Mouse (Mus musculus): ENCODE measurements around the gene Gm49027. TPM values are rescaled to one million over a fixed set of nuclear protein-coding genes. Genes with fewer than 3 reads are reported as not detected.

Gm49027 gene
- total RNA-seq, 4 experiments from 2014 or later = 4.2 to 7.8 (median 5.3) TPM

GRCm38 (mm10) chr5:123507936-123508723, 17.2 kb downstream of the Gm49027 start:
- DNase-seq (ENCODE audit: low spot score in 2 of 2) = peak; percentile 62 to 68

- no peak for DNase-seq (ENCODE audit: low spot score in 2 of 2)
These were observed 23.3 kb downstream of the Gm49027 start for GRCm38 (mm10) chr5:123501973-123502372.

GRCm38 (mm10) chr5:123499717-123500116, 25.6 kb downstream of the Gm49027 start:
- peak; percentile 48 to 63 for DNase-seq (ENCODE audit: low spot score in 2 of 2)

- no peak for DNase-seq (ENCODE audit: low spot score in 2 of 2)
These were observed 35.4 kb downstream of the Gm49027 start for GRCm38 (mm10) chr5:123489935-123490334.

- DNase-seq (ENCODE audit: low spot score in 2 of 2) = no peak
These were observed 36.0 kb downstream of the Gm49027 start, which contains the start of the genes Lrrc43 and Il31 for GRCm38 (mm10) chr5:123489112-123489785. Gene Lrrc43, plus strand, starts transcription at chr5:123489305. Gene Il31, minus strand, starts transcription at chr5:123489489.

- DNase-seq (ENCODE audit: low spot score in 2 of 2) = no peak
These were observed 37.5 kb downstream of the Gm49027 start for GRCm38 (mm10) chr5:123487659-123488395.

- no peak for DNase-seq (ENCODE audit: low spot score in 2 of 2)
These were observed 51.5 kb downstream of the Gm49027 start for GRCm38 (mm10) chr5:123473817-123474216.

- no peak for DNase-seq (ENCODE audit: low spot score in 2 of 2)
These were observed 54.4 kb downstream of the Gm49027 start for GRCm38 (mm10) chr5:123470784-123471400.

GRCm38 (mm10) chr5:123464638-123465037, 60.6 kb downstream of the Gm49027 start:
- DNase-seq (ENCODE audit: low spot score in 2 of 2) = no peak

Small RNAs within 50 kb of the gene (microRNA-seq; reads per million reads assigned to microRNA genes)
- gene Mir7647 = 1.3 to 1.8 reads per million in 2 experiments

Other genes starting within 250 kb of the Gm49027 start
- gene Bcl7a, start 181.7 kb downstream of the Gm49027 start, total RNA-seq (2022) = 10 to 100 TPM; 58.5 to 66.1 (median 62.9) TPM
- 10 to 100 TPM; 17.7 to 23.0 (median 21.0) TPM for gene Mlxip, start 130.7 kb downstream of the Gm49027 start, total RNA-seq (2022)
- under 1 TPM; 0.72 to 0.93 (median 0.85) TPM for gene Lrrc43, start 36.2 kb downstream of the Gm49027 start, total RNA-seq (2022)
- gene Il31, start 36.0 kb downstream of the Gm49027 start, total RNA-seq (2022) = not detected
- 1 to 10 TPM in 3 of 4 experiments, under 1 TPM in 1; 0.55 to 1.9 (median 1.3) TPM for gene B3gnt4, start 15.0 kb downstream of the Gm49027 start, total RNA-seq (2022)
- 10 to 100 TPM; 29.8 to 34.4 (median 31.1) TPM for gene Diablo, start 1.3 kb downstream of the Gm49027 start, total RNA-seq (2022)
- 10 to 100 TPM; 78.7 to 91.2 (median 87.3) TPM for gene Vps33a, start 47.5 kb upstream of the Gm49027 start, total RNA-seq (2022)
- gene Clip1, start 159.1 kb upstream of the Gm49027 start, total RNA-seq (2022) = 100 to 1,000 TPM; 125 to 142 (median 126) TPM
- 10 to 100 TPM; 41.5 to 54.4 (median 50.4) TPM for gene Zcchc8, start 195.6 kb upstream of the Gm49027 start, total RNA-seq (2022)
- 100 to 1,000 TPM in 3 of 4 experiments, 10 to 100 TPM in 1; 90.7 to 107 (median 103) TPM for gene Rsrc2, start 223.9 kb upstream of the Gm49027 start, total RNA-seq (2022)
- gene Kntc1, start 224.2 kb upstream of the Gm49027 start, total RNA-seq (2022) = 1 to 10 TPM in 3 of 4 experiments, under 1 TPM in 1; 0.99 to 2.9 (median 2.0) TPM